Mouse (Mus musculus) retina, postnatal 1 day (tissue): ENCODE measurements around the gene Lrrc10.
"Not testable (repeated sequence)": the region's sequence is repeated elsewhere in the genome, so short reads cannot be mapped to it uniquely, and the experiment has no call there.

Experiments used
- DNase-seq: peaks from one replicate; pipeline ENCODE4 v3.0.0-alpha.2; 2012

The Lrrc10 gene

DNA sequence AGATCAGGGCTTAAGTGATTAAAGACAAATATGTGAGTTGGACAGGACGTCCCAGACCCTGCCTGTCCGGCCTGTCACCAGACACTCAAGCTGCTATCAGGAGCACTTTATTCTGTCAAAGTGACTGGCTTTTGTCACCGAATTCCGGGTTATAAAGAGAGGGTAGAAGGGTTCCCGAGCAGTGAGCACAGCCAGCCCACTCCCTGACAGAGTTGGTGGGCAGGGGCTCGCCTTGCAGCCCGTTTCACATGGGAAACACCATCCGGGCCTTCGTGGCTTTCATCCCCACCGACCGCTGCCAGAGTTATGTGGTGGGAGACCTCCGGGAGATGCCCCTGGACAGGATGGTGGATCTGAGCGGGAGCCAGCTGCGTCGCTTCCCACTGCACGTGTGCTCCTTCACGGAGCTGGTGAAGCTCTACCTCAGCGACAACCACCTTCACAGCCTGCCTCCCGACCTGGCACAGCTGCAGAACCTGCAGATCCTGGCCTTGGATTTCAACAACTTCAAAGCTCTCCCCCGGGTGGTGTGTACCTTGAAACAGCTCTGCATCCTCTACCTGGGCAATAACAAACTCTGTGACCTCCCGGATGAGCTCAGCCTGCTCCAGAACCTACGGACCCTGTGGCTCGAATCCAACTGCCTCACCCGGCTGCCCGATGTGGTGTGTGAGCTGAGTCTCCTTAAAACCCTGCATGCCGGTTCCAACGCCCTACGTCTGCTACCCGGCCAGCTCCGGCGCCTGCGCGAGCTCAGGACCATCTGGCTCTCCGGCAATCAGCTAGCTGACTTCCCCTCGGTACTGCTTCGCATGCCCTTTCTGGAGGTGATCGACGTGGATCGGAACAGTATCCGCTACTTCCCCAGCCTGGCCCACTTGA is at the start of gene Lrrc10:
TSS of gene Lrrc10 (plus strand) at position 167 of the 882 bp plus-strand sequence.
- DNase-seq = no peak

DNA sequence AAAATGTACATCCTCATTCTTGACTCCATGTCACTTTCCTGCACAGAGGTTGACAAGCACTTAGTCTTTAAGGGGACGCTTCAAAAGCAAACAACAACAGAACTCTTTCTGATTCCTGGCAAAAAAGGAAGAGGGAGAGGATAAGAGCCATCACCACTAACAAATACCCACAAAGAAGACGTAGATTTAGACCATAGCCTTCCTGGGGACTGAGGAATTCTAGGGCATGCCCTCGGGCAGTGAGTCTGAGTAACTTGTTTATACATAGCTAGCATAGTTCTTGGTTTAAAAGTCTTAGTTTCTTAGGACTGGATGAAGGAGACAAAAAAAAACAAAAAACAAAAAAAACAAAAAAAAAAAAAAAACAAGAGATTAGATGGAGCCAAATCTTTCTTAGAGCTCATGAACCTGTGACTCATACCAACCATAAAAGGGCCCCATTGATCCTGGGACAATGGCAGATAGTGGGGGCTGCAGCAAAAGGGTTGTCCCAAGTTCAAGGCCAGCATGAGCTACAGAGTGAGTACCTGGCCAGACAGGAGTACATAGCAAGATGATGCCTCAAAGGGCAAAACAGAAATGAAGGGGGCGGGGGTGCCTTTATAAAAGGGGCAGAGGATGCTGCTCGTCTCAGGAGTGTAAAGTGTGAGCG is 49.4 kb upstream of the Lrrc10 start:
- DNase-seq = no peak

DNA sequence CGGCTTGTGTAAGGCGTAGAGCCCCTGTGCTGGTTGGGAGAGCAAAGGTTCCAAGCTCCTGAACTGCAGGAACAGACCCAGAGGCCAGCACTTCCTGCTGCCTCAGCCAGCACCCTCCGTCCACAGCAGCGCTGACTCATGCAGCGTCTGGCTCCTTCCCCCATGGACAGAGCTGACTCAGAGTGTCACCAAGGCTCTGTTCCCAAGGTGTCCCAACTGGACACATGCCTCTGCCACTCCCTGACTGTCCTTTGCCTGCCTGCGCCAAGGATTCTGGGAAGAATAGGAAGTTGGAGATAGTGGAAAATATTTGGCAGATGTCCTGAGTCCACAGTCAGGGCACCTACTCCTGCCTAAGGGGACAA is 48.9 kb upstream of the Lrrc10 start:
- DNase-seq = no peak

- no peak for DNase-seq
Observed at GRCm38 (mm10) chr10:116998716-116999455, 46.3 kb upstream of the Lrrc10 start.

- DNase-seq = no peak
Observed at GRCm38 (mm10) chr10:117000975-117001374, 44.2 kb upstream of the Lrrc10 start.

- no peak for DNase-seq
Observed at GRCm38 (mm10) chr10:117004695-117005094, 40.4 kb upstream of the Lrrc10 start.

DNA sequence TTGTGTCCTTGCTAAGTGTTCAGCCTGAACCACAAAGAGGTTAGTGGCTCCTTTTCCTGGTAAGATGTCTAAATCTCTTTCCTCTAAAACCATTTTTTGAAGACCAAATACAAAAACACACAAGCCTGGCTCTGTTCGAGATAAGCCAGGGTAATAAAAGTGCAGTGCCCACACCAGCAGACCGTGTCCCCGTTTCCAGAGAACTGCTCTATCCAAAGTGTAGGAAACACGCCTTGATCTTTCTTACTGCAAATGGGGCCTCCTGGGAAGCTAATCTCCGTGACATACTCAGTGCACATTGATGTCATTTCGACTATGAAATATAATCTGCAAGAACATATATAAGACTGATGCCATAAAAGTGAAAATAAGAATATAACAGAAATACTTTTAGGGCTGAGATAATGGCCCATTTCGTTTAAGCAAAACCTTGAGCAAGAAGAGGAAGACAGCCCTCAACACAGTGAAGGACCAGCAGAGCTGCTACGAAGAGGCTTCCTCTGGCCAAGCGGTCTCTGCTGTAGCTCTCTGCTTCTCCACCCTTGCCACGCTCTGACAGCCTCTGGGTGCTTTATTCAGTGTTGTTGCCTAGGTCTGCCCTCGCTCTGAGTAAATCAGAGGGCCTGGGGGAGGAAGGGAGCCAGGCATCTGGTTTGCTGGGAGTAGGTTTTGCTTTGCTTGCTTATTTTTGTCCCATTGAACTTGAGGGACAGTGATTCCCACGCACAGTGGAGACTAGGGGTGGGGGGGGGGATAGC is 39.3 kb upstream of the Lrrc10 start:
- DNase-seq = no peak

DNA sequence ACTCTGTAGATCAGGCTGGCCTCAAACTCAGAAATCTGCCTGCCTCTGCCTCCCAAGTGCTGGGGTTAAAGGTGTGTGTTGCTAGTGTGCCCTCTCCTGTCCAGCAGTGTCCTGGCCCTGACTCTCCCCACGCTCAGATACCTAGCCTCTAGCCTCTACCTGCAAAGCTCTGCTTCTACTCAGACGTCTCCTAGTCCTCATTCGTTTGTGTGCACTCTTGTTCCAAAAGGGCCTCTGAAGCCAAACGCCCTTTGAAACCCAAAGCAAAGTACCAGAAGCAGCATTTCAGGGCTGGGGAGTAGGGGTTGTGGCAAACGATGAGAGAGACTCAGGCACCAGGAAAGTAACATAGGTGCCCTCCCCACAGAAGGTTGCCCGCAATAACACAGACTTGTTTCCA is 35.5 kb upstream of the Lrrc10 start:
- DNase-seq = no peak

GRCm38 (mm10) chr10:117011047-117011446 is 34.1 kb upstream of the Lrrc10 start:
- no peak for DNase-seq

- peak; percentile 70 for DNase-seq
Observed at GRCm38 (mm10) chr10:117013689-117014390, 31.3 kb upstream of the Lrrc10 start.

GRCm38 (mm10) chr10:117014565-117014964 is 30.6 kb upstream of the Lrrc10 start:
- DNase-seq = no peak

DNA sequence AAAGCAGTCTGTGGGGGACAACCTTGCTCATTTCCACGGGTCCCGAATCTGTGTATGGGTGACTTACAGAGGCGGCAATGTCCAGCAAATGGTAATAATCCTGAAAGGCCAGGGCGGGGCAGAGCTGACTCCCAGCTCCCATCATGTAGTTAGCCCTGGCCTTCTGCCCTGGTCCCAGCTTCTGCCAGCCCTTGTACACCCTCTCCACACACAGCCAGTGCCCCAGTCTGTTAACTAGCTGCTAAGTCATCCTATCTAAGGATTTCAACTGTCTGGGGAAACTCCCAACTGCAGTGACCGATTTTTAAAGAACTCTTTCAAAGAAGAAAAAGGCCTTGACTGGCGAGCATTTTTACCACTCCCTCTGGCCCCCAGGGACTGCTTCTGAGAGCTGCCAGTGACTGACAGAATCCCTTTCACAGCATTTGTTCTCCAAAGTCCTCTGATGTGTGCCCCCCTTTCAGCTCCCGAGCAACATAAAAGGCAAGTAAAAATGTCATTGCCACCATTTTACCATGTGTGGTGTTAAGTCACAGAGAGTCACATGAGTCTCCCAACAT is 26.8 kb upstream of the Lrrc10 start:
- no peak for DNase-seq

- peak; percentile 65 for DNase-seq
Observed at GRCm38 (mm10) chr10:117021020-117021754, 24.0 kb upstream of the Lrrc10 start.

DNA sequence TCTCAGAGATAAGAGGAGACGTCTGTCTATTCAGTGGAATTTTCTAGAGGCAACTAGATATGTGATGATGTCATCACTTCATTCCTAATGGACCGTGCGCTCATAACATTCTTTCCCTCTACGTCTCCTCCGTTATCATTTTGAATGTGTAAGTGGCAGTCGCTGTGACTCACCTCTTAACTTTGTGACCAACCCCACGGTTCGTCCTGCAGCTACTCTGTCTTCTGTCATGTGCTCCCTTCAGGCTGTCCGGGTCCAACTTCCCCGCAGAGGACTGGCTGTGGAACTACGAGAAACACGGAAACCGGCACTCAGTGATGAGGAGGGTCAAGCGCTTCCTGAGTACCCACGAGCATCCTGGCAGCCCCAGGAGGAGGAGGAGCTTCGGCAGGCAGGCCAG is 21.4 kb upstream of the Lrrc10 start:
- no peak for DNase-seq

GRCm38 (mm10) chr10:117025776-117026175 is 19.4 kb upstream of the Lrrc10 start:
- not testable (repeated sequence) for DNase-seq

GRCm38 (mm10) chr10:117026176-117026575 is 19.0 kb upstream of the Lrrc10 start:
- DNase-seq = no peak

GRCm38 (mm10) chr10:117031160-117031559 is 14.0 kb upstream of the Lrrc10 start:
- DNase-seq = no peak

DNA sequence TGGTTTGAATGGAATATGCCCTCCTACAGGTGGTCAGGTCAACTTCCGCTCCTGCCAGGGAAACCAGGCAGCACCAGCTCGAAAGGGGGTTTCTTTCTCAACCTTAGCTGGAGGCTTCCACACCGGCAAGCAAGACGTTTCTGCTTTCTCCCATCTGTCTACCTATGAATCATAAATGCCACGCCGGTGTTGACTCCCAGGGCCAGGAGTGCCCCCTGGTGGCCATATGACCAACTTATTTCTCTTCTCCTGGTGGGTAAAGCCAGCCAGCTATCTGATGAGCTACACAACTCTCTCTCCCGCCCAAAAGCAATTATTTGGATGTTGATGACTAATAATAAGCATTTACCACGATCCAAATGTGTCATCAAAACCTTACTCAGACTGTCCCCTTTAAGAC is 11.4 kb upstream of the Lrrc10 start:
- DNase-seq = peak; percentile 75

DNA sequence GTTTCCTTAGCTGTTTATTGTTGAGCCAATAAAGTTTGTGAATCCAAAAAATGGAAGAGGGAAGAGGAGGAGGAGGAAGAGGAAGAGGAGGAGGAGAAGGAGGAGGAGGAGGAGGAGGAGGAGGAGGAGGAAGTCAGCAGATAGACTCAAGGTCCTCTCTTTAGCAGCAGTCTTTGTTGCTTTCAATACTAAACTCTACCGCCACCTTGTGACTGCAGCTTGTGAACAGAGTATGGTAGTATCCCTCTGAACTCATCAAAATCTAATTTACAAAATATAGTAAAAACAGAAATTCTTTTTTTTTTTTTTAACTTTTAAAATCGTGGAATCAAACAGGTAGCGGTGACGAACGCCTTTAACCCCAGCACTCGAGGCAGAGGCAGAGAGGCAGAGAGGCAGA is 4.8 kb upstream of the Lrrc10 start:
- DNase-seq = peak; percentile 39

GRCm38 (mm10) chr10:117042295-117042694 is 2.8 kb upstream of the Lrrc10 start:
- DNase-seq = no peak
